Mouse (Mus musculus): ENCODE results near the gene S1pr3. TPM values are rescaled to one million over a fixed set of nuclear protein-coding genes. Genes with fewer than 3 reads are reported as not detected.

Gene S1pr3
- total RNA-seq (2017) = 0.21 TPM in 1 of 3 replicates, not detected in the others

- no peak for ATAC-seq (replicated peaks; ENCODE audit: insufficient number of reproducible peaks, low FRiP score, low TSS enrichment, poor library complexity, severe bottlenecking)
Measured at GRCm38 (mm10) chr13:51408519-51409001, at the start of gene S1pr3. S1pr3 (plus strand) TSS chr13:51408639.

GRCm38 (mm10) chr13:51360441-51360962 lies 47.9 kb upstream of the S1pr3 start:
- no peak for ATAC-seq (replicated peaks; ENCODE audit: insufficient number of reproducible peaks, low FRiP score, low TSS enrichment, poor library complexity, severe bottlenecking)

- no peak for ATAC-seq (replicated peaks; ENCODE audit: insufficient number of reproducible peaks, low FRiP score, low TSS enrichment, poor library complexity, severe bottlenecking)
Measured at GRCm38 (mm10) chr13:51363390-51363789, 45.0 kb upstream of the S1pr3 start.

- no peak for ATAC-seq (replicated peaks; ENCODE audit: insufficient number of reproducible peaks, low FRiP score, low TSS enrichment, poor library complexity, severe bottlenecking)
Measured at GRCm38 (mm10) chr13:51363985-51364384, 44.5 kb upstream of the S1pr3 start.

- ATAC-seq (replicated peaks; ENCODE audit: insufficient number of reproducible peaks, low FRiP score, low TSS enrichment, poor library complexity, severe bottlenecking) = no peak
Measured at GRCm38 (mm10) chr13:51365191-51365590, 43.2 kb upstream of the S1pr3 start.

GRCm38 (mm10) chr13:51368346-51368745 lies 40.1 kb upstream of the S1pr3 start:
- ATAC-seq (replicated peaks; ENCODE audit: insufficient number of reproducible peaks, low FRiP score, low TSS enrichment, poor library complexity, severe bottlenecking) = no peak

GRCm38 (mm10) chr13:51369354-51369753 lies 39.1 kb upstream of the S1pr3 start:
- no peak for ATAC-seq (replicated peaks; ENCODE audit: insufficient number of reproducible peaks, low FRiP score, low TSS enrichment, poor library complexity, severe bottlenecking)

- no peak for ATAC-seq (replicated peaks; ENCODE audit: insufficient number of reproducible peaks, low FRiP score, low TSS enrichment, poor library complexity, severe bottlenecking)
Measured at GRCm38 (mm10) chr13:51373086-51373485, 35.4 kb upstream of the S1pr3 start.

- no peak; the same call in 1 of the 2 replicates for ATAC-seq (replicated peaks; ENCODE audit: insufficient number of reproducible peaks, low FRiP score, low TSS enrichment, poor library complexity, severe bottlenecking)
Measured at GRCm38 (mm10) chr13:51374026-51374807, 34.2 kb upstream of the S1pr3 start.

- ATAC-seq (replicated peaks; ENCODE audit: insufficient number of reproducible peaks, low FRiP score, low TSS enrichment, poor library complexity, severe bottlenecking) = no peak
Measured at GRCm38 (mm10) chr13:51378126-51378525, 30.3 kb upstream of the S1pr3 start.

GRCm38 (mm10) chr13:51379596-51379995 lies 28.8 kb upstream of the S1pr3 start:
- ATAC-seq (replicated peaks; ENCODE audit: insufficient number of reproducible peaks, low FRiP score, low TSS enrichment, poor library complexity, severe bottlenecking) = no peak

GRCm38 (mm10) chr13:51381498-51381897 lies 26.9 kb upstream of the S1pr3 start:
- ATAC-seq (replicated peaks; ENCODE audit: insufficient number of reproducible peaks, low FRiP score, low TSS enrichment, poor library complexity, severe bottlenecking) = no peak

GRCm38 (mm10) chr13:51384899-51385298 lies 23.5 kb upstream of the S1pr3 start:
- ATAC-seq (replicated peaks; ENCODE audit: insufficient number of reproducible peaks, low FRiP score, low TSS enrichment, poor library complexity, severe bottlenecking) = no peak

GRCm38 (mm10) chr13:51387908-51388307 lies 20.5 kb upstream of the S1pr3 start:
- no peak for ATAC-seq (replicated peaks; ENCODE audit: insufficient number of reproducible peaks, low FRiP score, low TSS enrichment, poor library complexity, severe bottlenecking)

GRCm38 (mm10) chr13:51390398-51390797 lies 18.0 kb upstream of the S1pr3 start:
- no peak for ATAC-seq (replicated peaks; ENCODE audit: insufficient number of reproducible peaks, low FRiP score, low TSS enrichment, poor library complexity, severe bottlenecking)

- ATAC-seq (replicated peaks; ENCODE audit: insufficient number of reproducible peaks, low FRiP score, low TSS enrichment, poor library complexity, severe bottlenecking) = no peak
Measured at GRCm38 (mm10) chr13:51391359-51391916, 17.0 kb upstream of the S1pr3 start.

- ATAC-seq (replicated peaks; ENCODE audit: insufficient number of reproducible peaks, low FRiP score, low TSS enrichment, poor library complexity, severe bottlenecking) = no peak
Measured at GRCm38 (mm10) chr13:51392256-51392655, 16.2 kb upstream of the S1pr3 start.

GRCm38 (mm10) chr13:51397861-51398260 lies 10.6 kb upstream of the S1pr3 start:
- no peak for ATAC-seq (replicated peaks; ENCODE audit: insufficient number of reproducible peaks, low FRiP score, low TSS enrichment, poor library complexity, severe bottlenecking)

GRCm38 (mm10) chr13:51399562-51399961 lies 8.9 kb upstream of the S1pr3 start:
- ATAC-seq (replicated peaks; ENCODE audit: insufficient number of reproducible peaks, low FRiP score, low TSS enrichment, poor library complexity, severe bottlenecking) = no peak

GRCm38 (mm10) chr13:51400186-51400719 lies 8.2 kb upstream of the S1pr3 start:
- peak; percentile 33; the same call in 1 of the 2 replicates for ATAC-seq (replicated peaks; ENCODE audit: insufficient number of reproducible peaks, low FRiP score, low TSS enrichment, poor library complexity, severe bottlenecking)

All from monocyte, adult 5-6 weeks (primary cell).